Mouse (Mus musculus): Measurements from ENCODE around the gene 1700001O22Rik. TPM values are rescaled to one million over a fixed set of nuclear protein-coding genes. Genes with fewer than 3 reads are reported as not detected.

1700001O22Rik gene
- total and polyA plus RNA-seq, 3 experiments = 0.52 to 1.3 (median 1.1) TPM

- TF ChIP-seq EP300 (IDR thresholded peaks at IDR 0.05; ENCODE audit: insufficient read depth, low read depth, low read length) = no peak
- no peak for TF ChIP-seq POLR2A (IDR thresholded peaks at IDR 0.05; ENCODE audit: insufficient read depth, low read depth, low read length)
- peak; percentile 40 for TF ChIP-seq CTCF (IDR thresholded peaks at IDR 0.05)
- no peak overlapping the region for H3K27ac ChIP-seq
- intact Hi-C loops (cut with DNase I) = no loop called here
- H3K4me1 ChIP-seq (ENCODE audit: control insufficient read depth, insufficient read depth, low read length) = peaks cover 1% of the 10 kb centered on the region; the same call in 1 of the 2 replicates
- H3K79me2 ChIP-seq (replicated peaks; ENCODE audit: control insufficient read depth, insufficient read depth, low read length) = no peaks in the 10 kb centered on the region
- no peaks in the 10 kb centered on the region; the same call in 1 of the 2 replicates for H3K27me3 ChIP-seq (ENCODE audit: control insufficient read depth, insufficient read depth, low read length)
- H3K4me3 ChIP-seq = peak overlapping the region; percentile 40
- peak; percentile 32 to 51 for DNase-seq
- peak overlapping the region; percentile 40 for H3K9ac ChIP-seq (ENCODE audit: low read depth, low read length)
- 3% methylated on average over 79 of the region's 80 CpGs for WGBS
- no peaks in the 10 kb centered on the region for H3K36me3 ChIP-seq (ENCODE audit: control insufficient read depth, insufficient read depth, low read length)
Measured at GRCm38 (mm10) chr2:30845152-30846070, 42.0 kb upstream of the 1700001O22Rik start.

GRCm38 (mm10) chr2:30842615-30843014 is 39.2 kb upstream of the 1700001O22Rik start:
- Histone ChIP-seq H3K9ac (ENCODE audit: low read depth, low read length) (no peak overlapping the region), H3K4me3 (no peak overlapping the region), H3K36me3 (ENCODE audit: control insufficient read depth, insufficient read depth, low read length) (no peaks in the 10 kb centered on the region), H3K79me2 (replicated peaks; ENCODE audit: control insufficient read depth, insufficient read depth, low read length) (no peaks in the 10 kb centered on the region), H3K27ac (no peak overlapping the region), H3K4me1 (ENCODE audit: control insufficient read depth, insufficient read depth, low read length) (peaks cover 1% of the 10 kb centered on the region; the same call in 1 of the 2 replicates), H3K27me3 (ENCODE audit: control insufficient read depth, insufficient read depth, low read length) (no peaks in the 10 kb centered on the region; the same call in 1 of the 2 replicates)
- TF ChIP-seq CTCF (IDR thresholded peaks at IDR 0.05) (no peak), EP300 (IDR thresholded peaks at IDR 0.05; ENCODE audit: insufficient read depth, low read depth, low read length) (no peak), POLR2A (IDR thresholded peaks at IDR 0.05; ENCODE audit: insufficient read depth, low read depth, low read length) (no peak)
- DNase-seq = no peak
- WGBS = 21% methylated on average over 10 of the region's 10 CpGs
- intact Hi-C loops (cut with DNase I) = no loop called here

- Histone ChIP-seq H3K27me3 (ENCODE audit: control insufficient read depth, insufficient read depth, low read length) (no peaks in the 10 kb centered on the region), H3K4me3 (no peak overlapping the region), H3K27ac (no peak overlapping the region), H3K4me1 (ENCODE audit: control insufficient read depth, insufficient read depth, low read length) (no peaks in the 10 kb centered on the region), H3K9ac (ENCODE audit: low read depth, low read length) (no peak overlapping the region), H3K79me2 (replicated peaks; ENCODE audit: control insufficient read depth, insufficient read depth, low read length) (no peaks in the 10 kb centered on the region), H3K36me3 (ENCODE audit: control insufficient read depth, insufficient read depth, low read length) (no peaks in the 10 kb centered on the region)
- no peak for TF ChIP-seq POLR2A (IDR thresholded peaks at IDR 0.05; ENCODE audit: insufficient read depth, low read depth, low read length)
- no peak for TF ChIP-seq EP300 (IDR thresholded peaks at IDR 0.05; ENCODE audit: insufficient read depth, low read depth, low read length)
- no peak for TF ChIP-seq CTCF (IDR thresholded peaks at IDR 0.05)
- WGBS = 35% methylated on average over 21 of the region's 21 CpGs
- intact Hi-C loops (cut with DNase I) = no loop called here
- DNase-seq = no peak
Measured at GRCm38 (mm10) chr2:30836238-30836990, 33.0 kb upstream of the 1700001O22Rik start.

- H3K4me3 ChIP-seq = no peak within 1 kb of the TSS
- H3K79me2 ChIP-seq (replicated peaks; ENCODE audit: control insufficient read depth, insufficient read depth, low read length) = no peaks in the 10 kb centered on the region
- H3K27me3 ChIP-seq (ENCODE audit: control insufficient read depth, insufficient read depth, low read length) = no peaks in the 10 kb centered on the region
- H3K4me1 ChIP-seq (ENCODE audit: control insufficient read depth, insufficient read depth, low read length) = no peaks in the 10 kb centered on the region
- H3K9ac ChIP-seq (ENCODE audit: low read depth, low read length) = no peak within 1 kb of the TSS
- H3K27ac ChIP-seq = no peak within 1 kb of the TSS; the same call in 1 of the 2 replicates
- no peak for TF ChIP-seq CTCF (IDR thresholded peaks at IDR 0.05)
- no peak for TF ChIP-seq EP300 (IDR thresholded peaks at IDR 0.05; ENCODE audit: insufficient read depth, low read depth, low read length)
- no peak for TF ChIP-seq POLR2A (IDR thresholded peaks at IDR 0.05; ENCODE audit: insufficient read depth, low read depth, low read length)
- H3K36me3 ChIP-seq (ENCODE audit: control insufficient read depth, insufficient read depth, low read length) = no peaks in the 10 kb centered on the region
- 50% methylated on average over 9 of the region's 10 CpGs for WGBS
- DNase-seq = no peak
- intact Hi-C loops (cut with DNase I) = no loop called here
Measured at GRCm38 (mm10) chr2:30834373-30835022, 31.0 kb upstream of the 1700001O22Rik start, which contains the start of gene Prrx2. Gene Prrx2, plus strand, starts transcription at chr2:30834972.

GRCm38 (mm10) chr2:30833644-30834043 is 30.2 kb upstream of the 1700001O22Rik start:
- TF ChIP-seq CTCF (IDR thresholded peaks at IDR 0.05) = no peak
- no peak for TF ChIP-seq EP300 (IDR thresholded peaks at IDR 0.05; ENCODE audit: insufficient read depth, low read depth, low read length)
- no peak for TF ChIP-seq POLR2A (IDR thresholded peaks at IDR 0.05; ENCODE audit: insufficient read depth, low read depth, low read length)
- H3K27ac ChIP-seq = no peak overlapping the region; the same call in 1 of the 2 replicates
- intact Hi-C loops (cut with DNase I) = no loop called here

More at GRCm38 (mm10) chr2:30833644-30834043, 30.2 kb upstream of the 1700001O22Rik start:
- no peaks in the 10 kb centered on the region for H3K27me3 ChIP-seq (ENCODE audit: control insufficient read depth, insufficient read depth, low read length)
- DNase-seq = no peak
- no peaks in the 10 kb centered on the region for H3K36me3 ChIP-seq (ENCODE audit: control insufficient read depth, insufficient read depth, low read length)
- no peaks in the 10 kb centered on the region for H3K79me2 ChIP-seq (replicated peaks; ENCODE audit: control insufficient read depth, insufficient read depth, low read length)
- H3K9ac ChIP-seq (ENCODE audit: low read depth, low read length) = no peak overlapping the region
- 54% methylated on average over 5 of the region's 5 CpGs for WGBS
- no peaks in the 10 kb centered on the region for H3K4me1 ChIP-seq (ENCODE audit: control insufficient read depth, insufficient read depth, low read length)
- H3K4me3 ChIP-seq = no peak overlapping the region
